Mouse (Mus musculus) heart, embryonic 12.5 days (tissue): ENCODE measurements around the gene Tram2. TPM values are rescaled to one million over a fixed set of nuclear protein-coding genes. Genes with fewer than 3 reads are reported as not detected.
A peak's percentile ranks its signal among the peaks of the same experiment; 100 is the strongest.

Source experiments
- ATAC-seq: fragments of 200-750 bp; cut with Nextera tagmentation; 2 replicates; pipeline ENCODE4 v1.8.0; 2017; ENCODE audit warnings: moderate TSS enrichment, moderate library complexity; ENCODE audit not compliant: insufficient number of reproducible peaks, low FRiP score
- H3K27ac ChIP-seq: fragments of 300-500 bp; sonication (generic); 2 replicates; pipeline ENCODE4 v1.5.1; 2016; ENCODE audit warnings: mild to moderate bottlenecking, moderate library complexity; ENCODE audit not compliant: poor library complexity, severe bottlenecking
- H3K27me3 ChIP-seq: fragments of 300-500 bp; sonication (generic); replicated peaks from 2 replicates; pipeline ENCODE4 v1.6.1; 2016; ENCODE audit warnings: mild to moderate bottlenecking, moderate library complexity
- H3K36me3 ChIP-seq: fragments of 300-500 bp; sonication (generic); 2 replicates; pipeline ENCODE4 v1.6.1; 2016; ENCODE audit warnings: mild to moderate bottlenecking, moderate library complexity
- H3K4me1 ChIP-seq: fragments of 300-500 bp; sonication (generic); replicated peaks from 2 replicates; pipeline ENCODE4 v1.6.1; 2016; ENCODE audit warnings: mild to moderate bottlenecking
- H3K4me2 ChIP-seq: fragments of 300-500 bp; sonication (generic); 2 replicates; pipeline ENCODE4 v1.6.1; 2016; ENCODE audit warnings: mild to moderate bottlenecking, moderate library complexity
- H3K4me3 ChIP-seq: fragments of 300-500 bp; sonication (generic); 2 replicates; pipeline ENCODE4 v1.5.1; 2016; ENCODE audit warnings: mild to moderate bottlenecking
- H3K9ac ChIP-seq: fragments of 300-500 bp; sonication (generic); 2 replicates; pipeline ENCODE4 v1.6.1; 2016; ENCODE audit warnings: mild to moderate bottlenecking, moderate library complexity
- H3K9me3 ChIP-seq: fragments of 300-500 bp; sonication (generic); replicated peaks from 2 replicates; pipeline ENCODE4 v1.6.1; 2016; ENCODE audit warnings: mild to moderate bottlenecking, moderate library complexity
- WGBS: fragments of 180-500 bp; shearing (Covaris S2); methylation state at CpG from one replicate; pipeline ENCODE4 v1.1.7; 2016; 5-methylcytosine and 5-hydroxymethylcytosine counted together
- polyA plus RNA-seq: library from polyadenylated mRNA; unstranded; fragments of >200 nt; fragmentation: Nextera tagmentation; extraction: Ambion mirVana; gene quantifications from 2 replicates; pipeline ENCODE4 v1.2.1, GENCODE M21; 2016

The Tram2 gene
- polyA plus RNA-seq, result 5.5 and 5.8 TPM in 2 replicates

- ATAC-seq, result peak; percentile 94
- Histone ChIP-seq H3K36me3 (no peaks in the 10 kb centered on the region), H3K27me3 (no peaks in the 10 kb centered on the region), H3K9me3 (no peaks in the 10 kb centered on the region), H3K4me3 (peak within 1 kb of the TSS; percentile 72), H3K9ac (peak within 1 kb of the TSS; percentile 79), H3K4me1 (peaks cover 43% of the 10 kb centered on the region), H3K27ac (peak within 1 kb of the TSS; percentile 91), H3K4me2 (peak within 1 kb of the TSS; percentile 70)
- 2% methylated on average over 47 of the region's 52 CpGs for WGBS
Measured at GRCm38 (mm10) chr1:21079217-21079773, at the start of gene Tram2. Tram2 (minus strand) TSS chr1:21079229.

DNA sequence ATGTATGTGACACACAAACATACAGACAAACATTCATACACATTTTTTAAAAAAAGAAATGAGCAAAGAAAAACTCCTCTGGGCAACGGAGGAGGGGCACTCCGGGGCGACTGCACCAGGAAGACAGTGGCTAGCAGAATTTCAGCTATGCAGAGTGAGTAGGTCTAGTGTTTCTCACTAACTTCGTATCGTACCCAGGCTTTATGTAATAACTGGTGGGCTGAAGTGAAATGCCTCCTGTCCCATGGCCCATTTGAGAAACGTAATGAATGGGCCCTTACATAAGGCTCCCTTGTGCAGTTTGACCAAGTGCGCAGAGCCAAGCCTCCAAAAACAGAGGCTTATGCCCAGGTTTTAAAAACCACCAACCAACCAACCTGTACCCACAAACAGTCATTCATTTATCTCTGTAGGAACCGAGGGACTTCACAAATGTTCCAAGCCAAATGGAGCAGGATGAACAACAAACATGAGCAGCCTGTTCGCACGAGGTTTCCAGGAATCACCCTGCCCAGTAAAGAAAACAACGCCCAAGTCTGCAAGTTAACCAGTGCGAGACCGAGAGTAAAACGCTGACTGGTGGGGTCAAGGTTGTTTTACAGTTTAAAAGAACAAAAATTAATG, 45.8 kb upstream of the Tram2 start:
- no peak overlapping the region for H3K4me3 ChIP-seq
- no peaks in the 10 kb centered on the region for H3K36me3 ChIP-seq
- H3K9me3 ChIP-seq, result peaks cover 4% of the 10 kb centered on the region; the same call in 1 of the 2 replicates
- no peaks in the 10 kb centered on the region for H3K27me3 ChIP-seq
- no peak overlapping the region for H3K27ac ChIP-seq
- ATAC-seq, result no peak
- H3K4me2 ChIP-seq, result no peak overlapping the region
- H3K4me1 ChIP-seq, result no peaks in the 10 kb centered on the region
- 72% methylated on average over 14 of the region's 14 CpGs for WGBS
- no peak overlapping the region for H3K9ac ChIP-seq

DNA sequence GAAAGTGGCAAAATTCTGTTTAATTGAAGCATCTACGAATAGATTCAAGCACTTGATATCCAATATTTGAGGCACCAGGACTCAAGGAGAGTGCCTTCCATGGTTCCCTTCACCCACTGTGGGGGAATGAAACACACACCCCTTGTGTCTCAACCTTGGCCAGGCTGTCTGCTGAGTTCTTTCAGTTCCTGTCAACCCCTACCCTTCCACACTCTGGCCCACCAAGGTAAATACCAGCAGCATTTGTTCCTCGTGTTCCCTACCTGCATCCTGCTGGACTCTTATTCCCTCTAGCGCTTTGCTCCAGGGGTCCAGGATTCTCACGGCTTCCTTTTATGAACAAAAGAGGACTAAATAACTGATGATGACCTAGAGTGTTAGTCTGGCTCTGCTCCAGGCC, 24.8 kb upstream of the Tram2 start:
- Histone ChIP-seq H3K4me3 (no peak overlapping the region), H3K9me3 (no peaks in the 10 kb centered on the region), H3K36me3 (no peaks in the 10 kb centered on the region), H3K4me1 (peaks cover 9% of the 10 kb centered on the region), H3K9ac (no peak overlapping the region), H3K27ac (no peak overlapping the region), H3K4me2 (no peak overlapping the region), H3K27me3 (no peaks in the 10 kb centered on the region)
- no peak for ATAC-seq
- 78% methylated on average over 4 of the region's 4 CpGs for WGBS

GRCm38 (mm10) chr1:21101221-21102006, 22.4 kb upstream of the Tram2 start:
- H3K27ac ChIP-seq, result peak overlapping the region; percentile 56
- 31% methylated on average over 15 of the region's 15 CpGs for WGBS
- H3K27me3 ChIP-seq, result no peaks in the 10 kb centered on the region
- H3K4me1 ChIP-seq, result peaks cover 9% of the 10 kb centered on the region
- H3K9me3 ChIP-seq, result no peaks in the 10 kb centered on the region
- H3K4me2 ChIP-seq, result peak overlapping the region; percentile 8; the same call in 1 of the 2 replicates
- ATAC-seq, result peak; percentile 60
- no peak overlapping the region for H3K9ac ChIP-seq
- no peaks in the 10 kb centered on the region for H3K36me3 ChIP-seq
- H3K4me3 ChIP-seq, result no peak overlapping the region

DNA sequence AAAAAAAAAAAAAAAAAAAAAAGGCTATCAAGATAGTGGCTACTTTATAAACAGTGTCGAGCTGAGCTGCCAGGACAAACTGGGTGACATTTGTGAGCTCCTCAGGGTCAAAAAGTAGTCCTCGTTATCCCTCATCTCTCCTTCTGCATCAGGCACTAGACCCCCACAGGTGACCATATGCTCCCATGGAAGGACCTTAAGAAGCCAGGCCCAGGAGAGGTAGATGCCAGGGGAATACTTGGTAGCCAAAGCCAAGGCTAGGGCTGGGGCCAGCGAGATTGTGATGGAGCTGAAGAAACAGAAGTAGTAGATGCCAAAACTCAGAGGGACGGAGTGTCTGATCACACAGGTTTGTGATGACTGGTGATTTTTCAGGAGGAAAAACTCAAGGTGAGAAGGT, 21.7 kb upstream of the Tram2 start:
- no peak overlapping the region for H3K9ac ChIP-seq
- no peak overlapping the region for H3K27ac ChIP-seq
- WGBS, result 78% methylated on average over 4 of the region's 4 CpGs

DNA sequence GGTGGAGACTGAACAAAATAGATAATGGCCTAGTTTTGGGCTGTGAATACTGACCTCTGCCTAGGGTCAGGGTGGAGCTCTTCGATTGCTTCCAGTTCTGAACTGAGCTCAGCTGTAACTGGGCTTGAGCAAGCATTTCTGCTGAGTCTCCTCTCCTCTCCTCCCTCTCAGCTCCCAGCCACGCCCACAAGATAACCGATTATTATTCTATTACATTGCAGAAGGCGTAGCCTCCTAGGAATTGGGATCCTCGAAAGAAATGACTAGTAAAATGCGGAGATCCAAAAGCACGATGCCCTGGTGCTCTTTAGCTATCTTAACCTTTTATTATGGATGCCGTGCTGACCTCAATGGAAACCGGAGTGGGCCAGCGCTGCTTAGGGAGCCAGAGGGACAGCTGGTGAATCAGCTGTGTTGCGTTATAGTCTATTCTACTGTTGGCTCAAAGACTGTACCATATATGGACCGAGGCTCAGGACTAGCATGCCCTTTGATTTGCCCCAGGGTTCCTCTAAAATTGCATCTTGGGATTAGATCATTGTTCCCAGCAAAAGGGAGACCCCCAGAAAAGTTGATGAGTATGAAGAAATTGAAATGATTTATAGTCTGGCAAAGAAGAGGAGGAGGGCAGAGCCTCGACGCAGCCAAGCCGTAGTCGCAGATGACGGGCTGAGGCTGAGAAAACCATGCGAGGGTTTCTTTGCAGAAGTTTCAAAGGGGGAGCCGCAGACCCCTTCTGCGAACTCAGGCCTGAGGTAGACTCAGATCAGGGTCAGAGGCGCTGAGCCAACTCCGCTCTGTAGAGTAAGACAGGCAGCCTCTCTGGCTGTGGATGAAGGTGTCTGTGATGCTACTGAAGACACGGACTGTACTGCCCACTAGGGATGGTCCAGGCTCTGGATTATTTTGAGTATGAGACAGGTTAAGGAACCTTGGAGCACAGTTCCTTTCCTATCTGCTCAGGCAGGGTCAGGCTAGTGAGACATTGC, 18.3 kb upstream of the Tram2 start:
- Histone ChIP-seq H3K4me1 (peaks cover 9% of the 10 kb centered on the region), H3K36me3 (no peaks in the 10 kb centered on the region), H3K27me3 (no peaks in the 10 kb centered on the region), H3K27ac (no peak overlapping the region), H3K4me3 (no peak overlapping the region), H3K9me3 (no peaks in the 10 kb centered on the region), H3K9ac (no peak overlapping the region), H3K4me2 (no peak overlapping the region)
- 86% methylated on average over 23 of the region's 23 CpGs for WGBS
- no peak for ATAC-seq

More for the DNA sequence above, 21.7 kb upstream of the Tram2 start:
- no peak for ATAC-seq
- no peaks in the 10 kb centered on the region for H3K36me3 ChIP-seq
- no peak overlapping the region for H3K4me2 ChIP-seq
- H3K9me3 ChIP-seq, result no peaks in the 10 kb centered on the region
- H3K4me1 ChIP-seq, result peaks cover 9% of the 10 kb centered on the region
- H3K27me3 ChIP-seq, result no peaks in the 10 kb centered on the region
- no peak overlapping the region for H3K4me3 ChIP-seq

- ATAC-seq, result no peak
- no peaks in the 10 kb centered on the region for H3K36me3 ChIP-seq
- no peaks in the 10 kb centered on the region for H3K27me3 ChIP-seq
- no peak overlapping the region for H3K27ac ChIP-seq
- H3K9ac ChIP-seq, result no peak overlapping the region
- H3K4me1 ChIP-seq, result peaks cover 6% of the 10 kb centered on the region
- H3K9me3 ChIP-seq, result no peaks in the 10 kb centered on the region
- WGBS, result 48% methylated on average over 4 of the region's 4 CpGs
- no peak overlapping the region for H3K4me3 ChIP-seq
- H3K4me2 ChIP-seq, result no peak overlapping the region
Measured at GRCm38 (mm10) chr1:21094644-21095215, 15.7 kb upstream of the Tram2 start.

DNA sequence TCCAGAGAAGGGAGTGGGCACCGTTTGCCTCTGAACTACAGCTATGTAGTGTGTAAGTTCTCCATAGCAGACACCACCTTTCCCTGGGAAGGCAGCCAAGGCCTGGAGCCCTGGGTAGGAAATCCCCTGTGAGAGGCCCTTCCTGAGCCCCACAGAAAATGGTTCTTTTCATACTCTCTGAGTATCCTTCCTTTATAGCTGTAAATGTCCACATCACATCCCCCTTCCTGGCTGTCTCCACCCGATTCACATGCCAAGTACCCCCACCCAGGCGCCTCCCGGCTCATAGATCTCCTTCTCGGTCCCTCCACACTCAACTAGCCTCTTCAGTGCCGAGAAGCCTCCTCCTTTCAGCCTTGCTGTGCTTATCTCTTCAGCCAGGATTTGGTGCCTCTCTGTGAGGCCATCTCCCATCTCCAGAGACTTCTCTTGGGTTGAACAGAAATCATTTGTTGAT, 10.7 kb upstream of the Tram2 start:
- Histone ChIP-seq H3K4me2 (no peak overlapping the region), H3K9ac (no peak overlapping the region), H3K27ac (peak overlapping the region; percentile 29; the same call in 1 of the 2 replicates), H3K4me1 (peaks cover 12% of the 10 kb centered on the region), H3K9me3 (no peaks in the 10 kb centered on the region), H3K36me3 (no peaks in the 10 kb centered on the region), H3K4me3 (no peak overlapping the region), H3K27me3 (no peaks in the 10 kb centered on the region)
- WGBS, result 25% methylated on average over 6 of the region's 6 CpGs
- peak; percentile 77; the same call in 1 of the 2 replicates for ATAC-seq

GRCm38 (mm10) chr1:21086291-21086690, 7.3 kb upstream of the Tram2 start:
- WGBS, result 76% methylated on average over 5 of the region's 5 CpGs
- no peaks in the 10 kb centered on the region for H3K9me3 ChIP-seq
- no peak for ATAC-seq

GRCm38 (mm10) chr1:21084661-21085060, 5.6 kb upstream of the Tram2 start:
- Histone ChIP-seq H3K36me3 (no peaks in the 10 kb centered on the region), H3K27ac (no peak overlapping the region), H3K9me3 (no peaks in the 10 kb centered on the region), H3K27me3 (no peaks in the 10 kb centered on the region), H3K4me3 (no peak overlapping the region), H3K4me1 (peaks cover 5% of the 10 kb centered on the region; the same call in 1 of the 2 replicates), H3K9ac (no peak overlapping the region), H3K4me2 (no peak overlapping the region)
- 69% methylated on average over 2 of the region's 2 CpGs for WGBS
- no peak for ATAC-seq

More at GRCm38 (mm10) chr1:21086291-21086690, 7.3 kb upstream of the Tram2 start:
- H3K27ac ChIP-seq, result no peak overlapping the region
- H3K36me3 ChIP-seq, result no peaks in the 10 kb centered on the region
- no peak overlapping the region for H3K9ac ChIP-seq
- no peak overlapping the region for H3K4me3 ChIP-seq
- H3K4me1 ChIP-seq, result peaks cover 12% of the 10 kb centered on the region
- no peak overlapping the region for H3K4me2 ChIP-seq
- H3K27me3 ChIP-seq, result no peaks in the 10 kb centered on the region
